Mouse (Mus musculus) left cerebral cortex, postnatal 14 days (tissue): ENCODE results near the gene Cux2. TPM values are rescaled to one million over a fixed set of nuclear protein-coding genes. Genes with fewer than 3 reads are reported as not detected.
A peak's percentile ranks its signal among the peaks of the same experiment; 100 is the strongest.

Source experiments
- DNase-seq, 2 experiments: peaks; one replicate each; pipeline ENCODE4 v3.0.0; 2021 to 2022; ENCODE audit warnings: low spot score in 2 of 2, mixed read lengths in 1 of 2
- intact Hi-C: fragments of 180-260 bp; cut with DNase I; formaldehyde crosslinking; loops from one replicate; pipeline ENCODE4 v1.15.1; 2025
- total RNA-seq, 2 experiments: library from RNA; stranded (reverse); gene quantifications; 2 replicates each; pipeline ENCODE4 v1.2.3; 2021

Cux2 gene
- total RNA-seq, 2 experiments from 2014 or later: 204 to 256 TPM

GRCm38 (mm10) chr5:122063204-122063933 is 13.5 kb upstream of the Cux2 start:
- intact Hi-C loops: loop anchor here (5.0 kb wide), 1 partner anchor 171 kb away; no protein-coding TSS in a partner anchor
- DNase-seq: peak; percentile 76 to 78

DNA sequence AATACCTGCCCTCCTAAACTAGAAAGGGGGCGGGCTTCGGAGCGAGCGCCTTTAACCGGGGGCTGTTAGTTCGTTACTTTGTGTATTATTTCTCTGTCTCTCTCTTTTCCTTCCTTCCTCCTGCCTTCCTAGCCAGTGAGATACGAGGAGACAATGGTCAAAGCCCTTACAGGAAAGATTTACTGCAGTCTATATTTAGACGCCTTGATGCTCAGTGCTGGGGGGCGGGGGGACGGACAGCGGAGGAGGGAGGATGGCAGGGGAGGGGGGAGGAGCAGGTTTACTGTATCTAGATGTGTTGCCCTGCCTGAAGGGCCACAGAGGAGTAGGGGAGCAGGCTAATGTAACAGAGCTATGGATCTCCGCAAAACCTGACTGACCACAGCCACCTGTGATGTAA is 12.6 kb upstream of the Cux2 start:
- intact Hi-C loops: loop anchor here (5.0 kb wide), 1 partner anchor 170 kb away; no protein-coding TSS in a partner anchor
- no peak for DNase-seq

DNA sequence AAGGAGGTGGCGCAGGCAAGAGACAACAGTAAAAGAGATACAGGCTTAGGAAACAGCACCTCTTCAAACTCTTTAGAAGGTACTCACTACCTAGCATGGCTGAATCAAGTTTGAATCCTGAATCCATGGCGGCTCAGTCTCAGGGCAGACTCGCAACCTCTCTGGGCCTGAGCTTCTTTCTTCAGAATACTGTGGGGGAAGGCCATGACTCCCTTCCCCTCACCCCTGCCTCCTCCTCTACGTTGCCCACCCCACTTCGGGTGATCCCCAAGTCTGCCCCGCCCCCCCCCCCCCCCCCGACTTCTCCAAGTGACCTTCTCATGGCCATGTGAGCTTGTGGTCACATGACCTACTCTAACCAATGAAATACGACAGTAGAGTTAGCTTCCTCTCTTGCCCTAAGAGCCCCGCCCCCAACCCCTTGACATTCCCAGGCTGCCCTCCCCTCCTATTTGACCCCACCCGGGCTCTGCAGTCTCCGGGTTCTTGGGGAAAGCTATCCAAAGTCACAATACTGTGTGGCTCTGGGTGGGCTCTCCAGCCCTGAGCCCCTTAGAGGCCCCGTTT is 10.9 kb upstream of the Cux2 start:
- intact Hi-C loops: loop anchor here (5.0 kb wide), 1 partner anchor 169 kb away; no protein-coding TSS in a partner anchor
- DNase-seq: no peak

DNA sequence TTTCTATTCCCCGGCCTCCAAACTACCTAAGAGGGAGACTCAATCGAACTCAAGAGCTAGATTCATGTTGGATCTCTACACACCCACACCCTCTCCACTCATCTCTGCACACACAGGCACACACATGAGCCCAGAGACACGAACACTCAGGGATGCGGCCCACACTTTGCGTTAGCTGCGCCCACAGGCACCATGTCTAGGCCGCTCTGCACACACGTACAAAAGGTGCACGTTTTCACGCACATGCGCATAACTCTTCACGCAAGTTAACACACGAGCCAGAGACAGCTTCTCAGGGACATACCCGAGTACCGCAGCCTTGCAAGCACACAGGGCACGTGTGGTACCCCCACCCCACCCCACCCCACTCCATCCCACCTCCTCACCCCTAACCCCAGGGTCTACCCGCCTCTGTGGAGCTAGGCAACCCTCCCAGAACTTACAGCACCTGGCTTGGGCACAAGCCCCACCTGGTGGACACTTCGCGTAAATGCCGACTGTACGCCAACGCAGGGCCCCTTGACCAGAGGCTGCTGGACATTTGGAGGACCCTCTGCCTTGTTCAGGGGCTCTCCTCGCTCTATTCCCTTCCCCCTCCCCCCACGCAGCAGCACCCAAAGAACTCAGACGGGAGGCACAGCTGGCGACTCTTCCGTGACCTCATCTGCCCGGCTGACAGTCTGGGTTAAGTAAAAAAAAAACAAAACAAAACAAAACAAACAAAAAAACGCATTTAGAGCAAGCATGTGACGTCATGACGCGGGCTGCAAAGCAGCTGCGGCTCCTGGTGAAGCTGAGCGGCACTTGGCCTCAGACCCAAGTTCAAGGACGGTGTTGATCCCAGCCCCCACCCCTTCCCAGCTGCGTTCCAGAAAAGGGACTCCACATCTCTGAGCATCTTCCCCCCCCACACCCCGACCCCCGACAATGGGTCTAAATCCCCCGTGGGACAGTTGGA is 9.4 kb upstream of the Cux2 start:
- intact Hi-C loops: loop anchor here (1.0 to 5.0 kb wide), 3 partner anchors 112 to 187 kb away; no protein-coding TSS in a partner anchor
- peak; percentile 59 to 66 for DNase-seq

DNA sequence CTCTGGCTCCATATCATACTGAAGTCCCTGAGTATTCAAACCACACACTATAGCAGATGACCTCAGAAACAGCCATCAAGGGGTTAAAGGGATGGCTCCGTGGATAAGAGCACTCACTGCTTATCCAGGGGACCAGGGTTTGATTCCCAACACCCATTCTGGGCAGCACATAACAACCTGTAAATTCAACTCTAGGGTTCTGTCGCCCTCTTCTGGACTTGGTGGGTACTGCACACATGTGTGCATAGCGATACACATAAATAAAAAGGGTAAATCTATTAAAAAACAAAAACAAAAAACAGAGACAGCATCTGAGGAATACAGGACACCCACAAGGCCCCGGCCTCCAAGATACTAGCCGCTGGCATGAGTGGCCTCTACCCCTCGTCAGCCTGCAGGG is 7.7 kb upstream of the Cux2 start:
- no peak for DNase-seq
- intact Hi-C loops: loop anchor here (5.0 kb wide), 1 partner anchor 110 kb away; no protein-coding TSS in a partner anchor

DNA sequence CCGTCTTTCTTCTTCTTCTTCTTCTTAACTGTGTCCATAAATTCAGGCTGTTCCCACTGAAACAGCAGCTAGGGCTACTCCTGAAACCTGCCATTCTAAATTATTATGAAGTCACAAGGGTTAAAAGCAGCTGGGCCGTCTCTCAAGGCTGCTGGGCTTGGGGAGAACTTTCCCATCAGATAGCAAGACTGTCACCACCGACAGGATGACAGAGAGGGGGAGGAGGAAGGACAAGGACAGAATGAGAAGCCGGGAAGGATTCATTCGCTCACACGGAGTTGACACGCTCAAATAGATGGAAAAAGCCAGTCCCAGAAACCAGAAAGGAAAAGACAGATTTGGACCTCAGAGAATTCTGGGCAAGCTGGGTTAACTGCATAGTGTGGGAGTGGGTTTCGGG is 6.7 kb upstream of the Cux2 start:
- intact Hi-C loops: loop anchor here (5.0 kb wide), 1 partner anchor 109 kb away; no protein-coding TSS in a partner anchor
- DNase-seq: no peak

DNA sequence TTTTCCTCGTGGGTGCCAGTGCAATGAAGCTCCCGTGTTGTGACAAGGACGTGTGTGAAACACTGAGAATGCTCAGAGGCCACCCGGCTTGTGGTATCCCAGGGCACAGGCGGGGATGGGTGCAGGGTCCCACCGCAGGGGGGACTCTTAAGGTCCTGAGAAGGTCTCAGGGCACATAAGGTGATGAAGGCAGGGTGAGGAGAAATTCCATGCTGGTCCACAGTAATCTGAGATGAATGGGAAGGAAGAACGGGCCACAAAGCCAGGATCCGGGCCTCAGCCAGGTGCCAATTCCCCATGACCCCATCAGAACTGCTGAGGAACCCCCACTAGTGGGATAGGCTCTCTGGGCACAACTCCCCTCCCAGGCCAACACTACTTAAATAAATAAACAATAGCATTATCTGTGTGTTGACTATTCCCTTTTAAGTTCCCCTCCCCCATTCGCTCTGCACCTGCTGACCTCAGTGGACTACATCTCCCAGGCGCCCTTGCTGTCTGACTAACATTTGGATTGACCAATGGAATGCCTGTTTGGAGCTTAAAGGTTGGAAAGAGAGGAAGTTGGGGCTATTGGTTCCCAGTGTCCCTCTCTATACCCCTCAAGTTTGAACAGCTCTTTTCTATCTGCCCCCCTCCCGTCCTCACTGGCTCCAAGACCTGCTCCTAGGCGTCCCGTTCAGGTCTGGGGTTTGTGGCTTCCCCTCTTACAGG is 4.4 kb upstream of the Cux2 start:
- DNase-seq: peak; percentile 50 to 57
- intact Hi-C loops: no loop called here

DNA sequence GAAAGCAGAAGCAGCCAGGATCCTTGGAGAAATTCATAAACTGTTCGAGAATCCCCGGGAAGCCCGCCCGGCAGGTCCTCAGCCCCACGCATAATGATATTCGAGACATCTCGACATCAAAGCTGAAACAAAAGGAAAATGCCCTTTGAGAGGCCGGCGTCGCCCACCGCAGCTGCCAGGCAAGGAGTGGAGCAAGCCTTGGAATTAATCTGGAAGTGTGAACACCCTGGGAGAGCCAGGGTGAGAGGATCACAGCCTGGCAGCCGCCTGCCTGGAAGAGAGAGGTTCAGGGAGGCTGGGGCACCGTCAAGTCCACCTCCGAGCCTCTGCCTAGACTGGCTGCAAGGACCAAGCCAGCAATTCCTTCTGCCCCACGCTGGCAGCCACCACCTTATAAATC is 3.7 kb upstream of the Cux2 start:
- DNase-seq: no peak
- intact Hi-C loops: no loop called here

DNA sequence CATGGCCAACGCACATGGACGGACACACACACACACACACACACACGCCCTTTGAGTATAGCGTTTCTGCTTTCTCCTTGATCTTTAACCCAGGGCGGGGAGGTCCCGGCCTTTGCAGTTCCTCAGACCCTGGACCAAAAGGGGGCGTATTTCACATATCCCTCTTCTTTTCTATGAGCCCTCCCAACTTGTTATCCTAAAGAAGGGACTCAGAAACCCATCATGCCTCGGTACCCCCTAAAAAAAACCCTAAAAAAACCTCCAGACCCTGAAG is 867 bp upstream of the Cux2 start:
- no peak for DNase-seq
- intact Hi-C loops: loop anchor here (2.0 kb wide), 1 partner anchor 32 kb away; no protein-coding TSS in a partner anchor

GRCm38 (mm10) chr5:122049664-122050016 is 262 bp downstream of the Cux2 start:
- intact Hi-C loops: loop anchor here (2.0 to 5.0 kb wide), 2 partner anchors 33 to 47 kb away; no protein-coding TSS in a partner anchor
- DNase-seq: peak; percentile 60 to 68

GRCm38 (mm10) chr5:122048686-122049663 is 927 bp downstream of the Cux2 start:
- intact Hi-C loops: loop anchor here (5.0 kb wide), 1 partner anchor 47 kb away; no protein-coding TSS in a partner anchor

GRCm38 (mm10) chr5:122048252-122048651 is 1.6 kb downstream of the Cux2 start:
- intact Hi-C loops: loop anchor here (5.0 kb wide), 1 partner anchor 46 kb away; no protein-coding TSS in a partner anchor
- no peak for DNase-seq

More at GRCm38 (mm10) chr5:122048686-122049663, 927 bp downstream of the Cux2 start:
- no peak for DNase-seq

DNA sequence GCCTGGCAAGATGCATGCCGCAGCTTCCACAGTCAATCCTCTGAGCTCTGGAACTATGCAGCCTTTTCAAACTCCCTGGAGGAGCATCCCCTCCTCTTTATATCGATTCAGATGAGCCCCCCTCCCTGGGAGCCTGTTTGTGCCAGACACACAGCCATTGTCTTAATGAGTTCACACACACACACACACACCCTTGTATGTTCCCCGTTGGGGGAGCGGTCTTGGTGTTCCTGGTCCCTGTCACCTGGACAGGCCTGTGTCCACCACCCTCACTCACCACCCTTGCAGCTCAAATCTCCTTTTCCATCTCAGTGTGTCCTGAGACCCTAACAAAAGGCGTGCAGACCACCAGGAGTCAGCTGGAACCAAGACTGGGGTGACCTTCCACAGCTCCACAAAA is 2.1 kb downstream of the Cux2 start:
- intact Hi-C loops: loop anchor here (5.0 kb wide), 1 partner anchor 45 kb away; no protein-coding TSS in a partner anchor
- no peak for DNase-seq

DNA sequence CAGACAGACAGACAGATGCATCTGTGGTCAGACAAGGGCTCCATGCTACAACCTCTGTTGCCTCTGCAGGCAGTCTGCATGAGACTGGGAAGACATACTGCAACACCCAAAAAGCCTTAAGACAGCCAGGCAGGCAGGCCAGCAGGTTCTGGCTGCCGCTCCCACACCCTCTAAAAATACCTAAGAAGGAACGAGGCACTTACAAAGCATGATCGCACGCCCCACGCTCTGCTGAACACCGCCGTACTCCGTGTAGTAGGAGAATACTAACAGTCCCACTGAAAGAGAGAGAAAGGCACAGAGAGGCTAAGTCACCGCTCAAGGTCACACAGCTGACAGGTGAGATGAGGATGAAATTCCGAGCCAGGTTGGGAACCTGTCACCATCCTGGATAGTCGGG is 6.3 kb downstream of the Cux2 start:
- intact Hi-C loops: no loop called here
- peak; percentile 65 to 82 for DNase-seq

GRCm38 (mm10) chr5:122035278-122035677 is 14.6 kb downstream of the Cux2 start:
- no peak for DNase-seq
- intact Hi-C loops: no loop called here

- no peak for DNase-seq
- intact Hi-C loops: no loop called here
Observed at GRCm38 (mm10) chr5:122033167-122033478, 16.8 kb downstream of the Cux2 start.

- intact Hi-C loops: no loop called here
- no peak for DNase-seq
Observed at GRCm38 (mm10) chr5:122032471-122033166, 17.3 kb downstream of the Cux2 start.

GRCm38 (mm10) chr5:122031146-122031545 is 18.8 kb downstream of the Cux2 start:
- intact Hi-C loops: no loop called here
- DNase-seq: no peak
